In the genomic region with DNA sequence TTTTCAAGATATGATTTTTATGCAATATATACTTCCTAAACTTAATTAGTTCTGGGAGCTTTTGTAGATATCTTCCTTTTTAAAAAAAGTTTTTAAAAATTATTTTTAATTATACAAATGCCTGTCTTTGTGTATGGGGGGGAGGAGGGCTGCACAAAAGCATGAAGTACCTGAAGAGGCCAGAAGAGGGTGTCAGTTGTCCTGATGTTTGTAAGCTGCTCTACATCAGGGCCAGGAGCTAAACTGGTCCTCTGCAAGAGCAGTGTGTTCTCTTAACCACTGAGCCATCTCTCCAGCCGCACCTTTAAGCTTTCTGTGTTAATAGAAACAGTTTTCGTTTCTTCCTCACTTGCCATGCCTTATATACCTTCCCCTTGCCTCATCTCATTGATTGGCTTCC, we compare ENCODE assay signal across 11 mouse cellular contexts. TPM values are rescaled to one million over a fixed set of nuclear protein-coding genes. Genes with fewer than 3 reads are reported as not detected.
DNase-seq lines count a peak whose midpoint lies in the region; ATAC-seq lines count a peak whose summit lies in the region.
"Had no signal": no experiment of that assay in that cellular context is flagged by ENCODE, and none has a peak within 500 bp of the region (broad histone marks: within the 10 kb centered on the region; RNA-seq: fewer than 3 reads in every experiment).

No protein-coding gene starts in this region.

- WGBS in embryonic facial prominence, embryonic 11.5 days = 65% methylated on average over 2 of the region's 2 CpGs
- WGBS in embryonic facial prominence, embryonic 10.5 days = 54% methylated on average over 2 of the region's 2 CpGs
- WGBS in kidney, embryonic 15.5 days = 74% methylated on average over 2 of the region's 2 CpGs

- H3K9me3 ChIP-seq in embryonic facial prominence, embryonic 11.5 days (replicated peaks; ENCODE audit: control insufficient read depth, low read length) = no peaks in the 10 kb centered on the region
- H3K9me3 ChIP-seq in embryonic facial prominence, embryonic 10.5 days = no peaks in the 10 kb centered on the region
- H3K9me3 ChIP-seq in kidney, embryonic 15.5 days (replicated peaks) = no peaks in the 10 kb centered on the region
- H3K9me3 ChIP-seq: midbrain, embryonic 15.5 days had no signal

- no peak overlapping the region for H3K9ac ChIP-seq in embryonic facial prominence, embryonic 11.5 days (replicated peaks; ENCODE audit: low read length)
- no peak overlapping the region for H3K9ac ChIP-seq in kidney, embryonic 15.5 days
- H3K9ac ChIP-seq: midbrain, embryonic 15.5 days had no signal

- H3K4me3 ChIP-seq in embryonic facial prominence, embryonic 11.5 days (ENCODE audit: low read depth, low read length) = no peak overlapping the region
- no peak overlapping the region for H3K4me3 ChIP-seq in embryonic facial prominence, embryonic 10.5 days
- no peak overlapping the region for H3K4me3 ChIP-seq in kidney, embryonic 15.5 days (replicated peaks)
- H3K4me3 ChIP-seq: midbrain, embryonic 15.5 days had no signal

- no peaks in the 10 kb centered on the region for H3K27me3 ChIP-seq in embryonic facial prominence, embryonic 11.5 days (ENCODE audit: control insufficient read depth, insufficient read depth, low read length)
- H3K27me3 ChIP-seq in embryonic facial prominence, embryonic 10.5 days (replicated peaks; ENCODE audit: low read depth, poor library complexity, severe bottlenecking) = no peaks in the 10 kb centered on the region
- H3K27me3 ChIP-seq in kidney, embryonic 15.5 days = no peaks in the 10 kb centered on the region
- H3K27me3 ChIP-seq: midbrain, embryonic 15.5 days had no signal

- ATAC-seq in embryonic facial prominence, embryonic 11.5 days (replicated peaks; ENCODE audit: insufficient number of reproducible peaks, low FRiP score, low TSS enrichment, low read depth) = no peak
- ATAC-seq in kidney, embryonic 15.5 days (replicated peaks; ENCODE audit: low FRiP score) = no peak
- ATAC-seq: midbrain, embryonic 15.5 days had no signal

- peak; percentile 33 for DNase-seq in embryonic facial prominence, embryonic 11.5 days (ENCODE audit: low spot score)
- DNase-seq in embryonic facial prominence, embryonic 10.5 days (ENCODE audit: low spot score) = no peak
- peak; percentile 8 for DNase-seq in kidney, postnatal 10 days
- DNase-seq in thymus, postnatal 4 days = peak; percentile 18
- no peak for DNase-seq in thymus, postnatal 25 days
- no peak for DNase-seq in ovary, adult 18-20 months (ENCODE audit: low spot score)
- no peak for DNase-seq in left cerebral cortex, adult 18-20 months (ENCODE audit: low spot score in 2 of 2)
- DNase-seq: cerebellum, adult 11-12 months had no signal

- H3K4me2 ChIP-seq in embryonic facial prominence, embryonic 11.5 days (ENCODE audit: low read depth, low read length) = no peak overlapping the region
- H3K4me2 ChIP-seq in kidney, embryonic 15.5 days = no peak overlapping the region
- H3K4me2 ChIP-seq: midbrain, embryonic 15.5 days had no signal

- H3K4me1 ChIP-seq in embryonic facial prominence, embryonic 11.5 days (ENCODE audit: control insufficient read depth, insufficient read depth, low read length) = no peaks in the 10 kb centered on the region
- H3K4me1 ChIP-seq in embryonic facial prominence, embryonic 10.5 days = 0 out of 2 replicates have a peak, but pooled peaks cover 11% of the 10 kb centered on the region
- H3K4me1 ChIP-seq in kidney, embryonic 15.5 days = peaks cover 16% of the 10 kb centered on the region
- H3K4me1 ChIP-seq: midbrain, embryonic 15.5 days had no signal

- H3K27ac ChIP-seq in embryonic facial prominence, embryonic 11.5 days (replicated peaks; ENCODE audit: low read depth, low read length) = no peak overlapping the region
- no peak overlapping the region for H3K27ac ChIP-seq in embryonic facial prominence, embryonic 10.5 days (replicated peaks)
- no peak overlapping the region for H3K27ac ChIP-seq in kidney, embryonic 15.5 days
- H3K27ac ChIP-seq: midbrain, embryonic 15.5 days had no signal

- no peaks in the 10 kb centered on the region for H3K36me3 ChIP-seq in embryonic facial prominence, embryonic 11.5 days (replicated peaks; ENCODE audit: control insufficient read depth, insufficient read depth, low read depth, low read length)
- H3K36me3 ChIP-seq in embryonic facial prominence, embryonic 10.5 days (replicated peaks) = no peaks in the 10 kb centered on the region
- H3K36me3 ChIP-seq in kidney, embryonic 15.5 days = no peaks in the 10 kb centered on the region
- H3K36me3 ChIP-seq: midbrain, embryonic 15.5 days had no signal

RNA-seq across cellular contexts. Expression of gene Mecom, which starts 2.4 kb away (rescaled TPM):
- 46.3 and 48.4 TPM in 2 replicates for polyA plus RNA-seq in embryonic facial prominence, embryonic 11.5 days (2014; fragmentation: Nextera tagmentation; extraction: Ambion mirVana)
- polyA plus RNA-seq in embryonic facial prominence, embryonic 10.5 days (2016; fragmentation: Nextera tagmentation; extraction: Ambion mirVana) = 52.0 and 53.0 TPM in 2 replicates
- 66.4 and 72.7 TPM in 2 replicates for polyA plus RNA-seq in kidney, embryonic 15.5 days (2015; fragmentation: Nextera tagmentation; extraction: Ambion mirVana)
- total RNA-seq in left cerebral cortex, adult 18-20 months (2021) = 1 to 10 TPM; 3.5 to 4.2 TPM

RNA-seq across cellular contexts. Expression of gene Actrt3, which starts 49.5 kb away (rescaled TPM):
- 0.10 and 0.24 TPM in 2 replicates for polyA plus RNA-seq in embryonic facial prominence, embryonic 11.5 days (2014; fragmentation: Nextera tagmentation; extraction: Ambion mirVana)
- not detected in 2 replicates for polyA plus RNA-seq in embryonic facial prominence, embryonic 10.5 days (2016; fragmentation: Nextera tagmentation; extraction: Ambion mirVana)
- polyA plus RNA-seq in kidney, embryonic 15.5 days (2015; fragmentation: Nextera tagmentation; extraction: Ambion mirVana) = not detected in 2 replicates
- 1 to 10 TPM; 1.1 to 1.2 TPM for total RNA-seq in left cerebral cortex, adult 18-20 months (2021)
- total RNA-seq: hematopoietic stem cell, adult 5-6 weeks had no signal

RNA-seq across cellular contexts. Expression of gene Mynn, which starts 51.6 kb away (rescaled TPM):
- polyA plus RNA-seq in embryonic facial prominence, embryonic 11.5 days (2014; fragmentation: Nextera tagmentation; extraction: Ambion mirVana) = 38.7 and 41.6 TPM in 2 replicates
- polyA plus RNA-seq in embryonic facial prominence, embryonic 10.5 days (2016; fragmentation: Nextera tagmentation; extraction: Ambion mirVana) = 30.0 and 32.1 TPM in 2 replicates
- 34.3 and 36.0 TPM in 2 replicates for polyA plus RNA-seq in kidney, embryonic 15.5 days (2015; fragmentation: Nextera tagmentation; extraction: Ambion mirVana)
- total RNA-seq in left cerebral cortex, adult 18-20 months (2021) = 10 to 100 TPM; 19.0 to 21.3 TPM

Comparison
In these comparisons a context has a peak if more than half of its experiments do, and no peak if none do; other contexts are left out.
1. DNase-seq: peak in embryonic facial prominence, embryonic 11.5 days (single experiment), kidney, postnatal 10 days (single experiment) and thymus, postnatal 4 days (single experiment); none in embryonic facial prominence, embryonic 10.5 days (single experiment), thymus, postnatal 25 days (single experiment), ovary, adult 18-20 months (single experiment) and left cerebral cortex, adult 18-20 months (0 of 2).